Mouse (Mus musculus) midbrain, embryonic 16.5 days (tissue): ENCODE results near the gene Il2rg. TPM values are rescaled to one million over a fixed set of nuclear protein-coding genes. Genes with fewer than 3 reads are reported as not detected.

Source experiments
- ATAC-seq: fragments of 200-750 bp; cut with Nextera tagmentation; 2 replicates; pipeline ENCODE4 v1.8.0; 2017; ENCODE audit warnings: moderate TSS enrichment
- H3K27ac ChIP-seq: fragments of 300-500 bp; sonication (generic); 2 replicates; pipeline ENCODE4 v1.5.1; 2014; ENCODE audit warnings: mild to moderate bottlenecking, low read length, mixed read lengths
- H3K27me3 ChIP-seq: fragments of 300-500 bp; sonication (generic); 2 replicates; pipeline ENCODE4 v1.6.1; 2014; ENCODE audit warnings: low read depth, low read length, mixed read lengths; ENCODE audit not compliant: control insufficient read depth, insufficient read depth
- H3K36me3 ChIP-seq: fragments of 300-500 bp; sonication (generic); 2 replicates; pipeline ENCODE4 v1.6.1; 2014; ENCODE audit warnings: mild to moderate bottlenecking, low read length, moderate library complexity, mixed read lengths; ENCODE audit not compliant: control insufficient read depth, insufficient read depth
- H3K4me1 ChIP-seq: fragments of 300-500 bp; sonication (generic); 2 replicates; pipeline ENCODE4 v1.6.1; 2014; ENCODE audit warnings: mild to moderate bottlenecking, low read length, mixed read lengths; ENCODE audit not compliant: control insufficient read depth, insufficient read depth
- H3K4me2 ChIP-seq: fragments of 300-500 bp; sonication (generic); 2 replicates; pipeline ENCODE4 v1.6.1; 2014; ENCODE audit warnings: mild to moderate bottlenecking, low read length, mixed read lengths
- H3K4me3 ChIP-seq: fragments of 300-500 bp; sonication (generic); 2 replicates; pipeline ENCODE4 v1.5.1; 2014; ENCODE audit warnings: low read depth, mild to moderate bottlenecking, low read length, moderate library complexity, mixed read lengths
- H3K9ac ChIP-seq: fragments of 300-500 bp; sonication (generic); 2 replicates; pipeline ENCODE4 v1.6.1; 2014; ENCODE audit warnings: low read depth, low read length, mixed read lengths
- H3K9me3 ChIP-seq: fragments of 300-500 bp; sonication (generic); replicated peaks from 2 replicates; pipeline ENCODE4 v1.6.1; 2014; ENCODE audit warnings: mild to moderate bottlenecking, low read length, mixed read lengths; ENCODE audit not compliant: control insufficient read depth, poor library complexity, severe bottlenecking
- WGBS: fragments of 180-500 bp; shearing (Covaris S2); extraction: QIAGEN DNeasy Blood & Tissue Kit; methylation state at CpG from one replicate; pipeline ENCODE4 v1.1.7; 2014; 5-methylcytosine and 5-hydroxymethylcytosine counted together
- polyA plus RNA-seq: library from polyadenylated mRNA; unstranded; fragments of >200 nt; fragmentation: Nextera tagmentation; extraction: Ambion mirVana; gene quantifications from 2 replicates; pipeline ENCODE4 v1.2.1, GENCODE M21; 2015

Il2rg gene
- polyA plus RNA-seq = 5.6 and 5.7 TPM in 2 replicates

DNA sequence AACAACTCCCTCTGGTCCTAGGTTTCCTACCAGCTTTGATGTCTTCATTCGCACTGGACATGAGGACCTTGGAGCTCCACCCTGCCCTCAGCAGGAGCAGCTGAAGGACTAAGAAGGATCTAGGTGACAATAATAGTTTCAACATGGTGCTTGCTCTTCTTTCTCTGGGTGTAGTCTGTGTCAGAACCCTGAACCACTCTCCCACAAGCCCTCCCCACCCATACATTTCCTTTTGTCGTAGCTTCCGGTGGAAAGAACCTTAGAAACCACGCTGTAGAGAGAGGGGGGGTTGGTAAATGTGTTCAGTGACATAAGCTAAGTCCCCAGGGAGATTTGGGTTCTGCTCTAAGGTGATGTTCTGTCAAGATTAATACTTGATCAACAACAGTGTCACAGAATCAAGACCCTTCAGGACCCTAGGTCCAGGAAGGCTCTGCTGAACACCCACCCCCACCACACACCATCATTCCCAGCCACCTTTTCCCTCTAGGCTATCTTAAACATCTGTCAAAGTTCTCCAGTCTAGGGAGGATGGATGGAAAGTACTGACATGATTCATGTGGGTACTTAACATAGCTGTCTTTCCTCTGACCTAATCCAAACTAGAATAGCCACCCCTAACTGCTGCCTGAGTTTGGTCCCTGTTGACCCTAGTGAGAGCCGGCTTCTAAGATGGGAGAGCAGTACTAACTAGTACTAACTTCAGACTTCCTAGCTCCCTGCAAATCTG lies at the start of gene Il2rg:
Il2rg (minus strand) TSS at position 231 of the 730 bp plus-strand sequence.
- Histone ChIP-seq H3K27me3 (no peaks in the 10 kb centered on the region), H3K4me1 (no peaks in the 10 kb centered on the region), H3K4me2 (no peak within 1 kb of the TSS), H3K9me3 (no peaks in the 10 kb centered on the region), H3K27ac (no peak within 1 kb of the TSS), H3K36me3 (no peaks in the 10 kb centered on the region), H3K9ac (no peak within 1 kb of the TSS), H3K4me3 (no peak within 1 kb of the TSS)
- ATAC-seq = no peak
- 74% methylated on average over 5 of the region's 5 CpGs for WGBS

DNA sequence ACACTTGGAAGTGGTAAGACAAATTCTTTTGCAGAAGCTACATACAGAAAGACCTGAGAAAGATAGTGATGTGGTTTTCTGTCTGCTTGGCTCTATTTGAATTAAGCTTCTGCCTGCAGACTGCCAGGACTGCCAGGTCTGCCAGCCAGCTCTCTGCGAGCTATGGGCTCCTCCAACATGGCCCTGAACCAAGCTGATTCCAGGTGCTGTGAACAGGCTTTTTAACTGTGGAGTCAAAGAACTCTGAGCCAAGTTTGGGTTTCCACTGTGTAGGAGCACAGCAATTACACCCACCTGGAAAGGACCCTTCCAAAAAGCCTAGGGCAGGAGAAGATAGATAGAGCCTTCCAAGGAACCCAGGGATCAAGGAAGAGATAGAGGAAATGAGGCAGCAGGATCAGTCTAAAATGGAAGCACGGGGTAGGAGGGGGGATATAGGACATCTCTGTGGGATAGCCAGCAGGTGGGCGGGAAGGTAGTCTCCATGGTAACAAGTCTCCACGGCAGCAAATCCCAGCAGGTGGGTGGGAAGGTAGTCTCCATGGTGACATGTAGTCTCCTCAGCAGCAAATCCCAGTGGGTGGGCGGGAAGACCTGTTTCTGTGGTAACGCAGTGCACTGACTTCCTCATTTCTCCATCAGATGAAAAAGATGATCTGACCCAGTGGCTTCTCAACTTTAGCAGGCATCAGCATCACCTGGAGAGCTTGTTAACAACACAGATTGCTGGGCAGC lies 45.7 kb upstream of the Il2rg start:
- peak; percentile 86 for ATAC-seq
- Histone ChIP-seq H3K4me2 (no peak overlapping the region), H3K27ac (peak overlapping the region; percentile 51; the same call in 1 of the 2 replicates), H3K9ac (no peak overlapping the region), H3K4me3 (no peak overlapping the region), H3K27me3 (no peaks in the 10 kb centered on the region), H3K36me3 (0 out of 2 replicates have a peak, but pooled peaks cover 5% of the 10 kb centered on the region), H3K9me3 (no peaks in the 10 kb centered on the region), H3K4me1 (peaks cover 4% of the 10 kb centered on the region; the same call in 1 of the 2 replicates)
- 21% methylated on average over 6 of the region's 6 CpGs for WGBS

DNA sequence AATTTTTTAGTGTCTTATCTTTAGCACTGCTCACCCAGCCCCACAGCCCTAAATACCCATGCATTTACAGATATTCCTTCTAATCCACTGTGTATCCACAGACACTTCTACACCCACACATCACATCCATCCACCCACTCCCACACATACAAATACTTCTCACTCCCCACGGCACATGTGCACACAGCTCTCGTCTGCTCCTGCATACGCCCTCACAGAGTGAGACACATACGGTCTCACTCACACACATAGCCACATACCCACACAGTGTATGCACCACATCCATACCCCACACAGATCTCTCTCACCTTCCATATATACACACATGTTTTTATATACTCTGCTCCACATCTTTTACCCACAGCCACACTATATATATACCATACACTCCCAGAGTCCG lies 41.2 kb upstream of the Il2rg start:
- 0 out of 2 replicates have a peak, but pooled peaks cover 7% of the 10 kb centered on the region for H3K36me3 ChIP-seq
- no peak overlapping the region for H3K4me2 ChIP-seq
- 91% methylated on average over 5 of the region's 5 CpGs for WGBS
- H3K27ac ChIP-seq = no peak overlapping the region
- H3K27me3 ChIP-seq = no peaks in the 10 kb centered on the region
- H3K4me1 ChIP-seq = peaks cover 5% of the 10 kb centered on the region
- no peak for ATAC-seq
- H3K4me3 ChIP-seq = no peak overlapping the region
- no peaks in the 10 kb centered on the region for H3K9me3 ChIP-seq
- no peak overlapping the region for H3K9ac ChIP-seq

DNA sequence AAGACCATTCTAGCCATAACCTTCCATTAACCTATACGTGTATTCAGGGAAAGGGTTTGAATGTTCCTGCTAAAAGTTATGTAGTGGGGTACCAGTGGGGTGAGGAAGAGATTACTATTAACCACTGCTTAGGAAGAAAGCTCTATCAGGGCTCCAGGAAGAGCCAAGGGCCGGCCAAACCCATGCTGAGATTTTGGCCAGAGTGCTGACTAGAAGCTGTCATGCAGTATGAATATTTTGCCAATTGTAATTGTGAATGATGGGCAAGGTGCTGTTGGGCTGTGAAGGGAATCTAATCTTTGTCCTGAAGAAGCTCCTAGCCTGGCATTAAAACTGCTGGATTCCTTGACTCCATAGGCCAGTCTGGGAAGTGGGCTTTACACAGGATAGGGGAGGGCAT lies 36.6 kb upstream of the Il2rg start:
- Histone ChIP-seq H3K27ac (no peak overlapping the region), H3K9me3 (no peaks in the 10 kb centered on the region), H3K4me3 (no peak overlapping the region), H3K27me3 (no peaks in the 10 kb centered on the region), H3K36me3 (0 out of 2 replicates have a peak, but pooled peaks cover 5% of the 10 kb centered on the region), H3K9ac (no peak overlapping the region), H3K4me2 (no peak overlapping the region), H3K4me1 (peaks cover 22% of the 10 kb centered on the region)
- ATAC-seq = no peak
- WGBS = 24% methylated on average over 2 of the region's 2 CpGs

DNA sequence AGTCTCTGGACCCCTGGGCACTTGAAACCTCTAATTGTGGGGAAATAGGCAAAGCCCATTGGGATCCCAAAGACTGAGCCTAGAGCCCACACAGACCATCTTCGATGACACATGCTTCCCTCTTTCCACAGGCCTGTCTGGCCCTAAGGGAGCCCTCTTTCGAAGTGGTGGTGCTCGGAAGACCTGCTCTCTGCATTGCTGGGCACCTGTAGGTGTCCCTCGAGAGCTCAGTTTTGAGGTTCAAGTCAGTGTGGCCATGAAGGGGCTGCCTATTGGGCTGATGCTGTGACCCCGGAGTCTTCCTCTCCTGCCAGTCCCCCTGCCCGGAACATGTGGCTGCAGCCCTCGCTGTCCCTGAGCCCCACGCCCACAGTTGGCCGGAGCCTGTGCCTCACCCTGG lies 33.6 kb upstream of the Il2rg start:
- 58% methylated on average over 9 of the region's 9 CpGs for WGBS
- no peaks in the 10 kb centered on the region for H3K9me3 ChIP-seq
- H3K9ac ChIP-seq = peak overlapping the region; percentile 78
- peak overlapping the region; percentile 70 for H3K4me2 ChIP-seq
- ATAC-seq = no peak
- H3K27ac ChIP-seq = no peak overlapping the region
- 0 out of 2 replicates have a peak, but pooled peaks cover under 1% of the 10 kb centered on the region for H3K36me3 ChIP-seq
- H3K4me3 ChIP-seq = peak overlapping the region; percentile 57
- H3K4me1 ChIP-seq = peaks cover 26% of the 10 kb centered on the region
- no peaks in the 10 kb centered on the region; the same call in 1 of the 2 replicates for H3K27me3 ChIP-seq

DNA sequence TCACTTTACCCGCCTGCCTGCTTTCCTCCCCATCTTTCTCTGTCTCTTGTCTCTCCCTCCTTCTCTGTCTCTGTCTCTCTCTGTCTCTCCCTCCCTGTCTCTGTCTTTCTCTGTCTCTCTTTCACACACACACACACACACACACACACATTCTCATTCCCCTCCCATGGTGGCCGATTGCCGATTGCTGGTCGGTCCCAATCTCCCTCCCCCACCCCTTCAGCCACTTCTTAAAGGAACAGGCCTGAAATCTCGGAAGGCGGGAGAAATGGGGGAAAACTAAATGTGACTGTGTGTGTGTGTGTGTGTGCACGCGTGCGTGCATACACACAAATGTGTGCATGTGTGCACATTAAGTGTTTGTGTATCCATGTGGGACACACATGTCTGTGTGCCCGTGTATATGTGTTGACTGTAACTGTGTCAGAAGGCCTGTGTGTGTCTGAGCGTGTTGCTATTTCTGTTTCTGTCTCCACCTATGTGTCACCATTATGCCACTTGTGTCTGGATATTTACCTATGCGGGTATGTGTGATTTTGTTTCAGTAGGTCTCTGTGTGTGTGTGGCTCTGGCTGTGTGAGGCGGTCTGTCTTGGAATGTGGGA lies 32.5 kb upstream of the Il2rg start:
- Histone ChIP-seq H3K4me1 (peaks cover 26% of the 10 kb centered on the region), H3K9me3 (no peaks in the 10 kb centered on the region), H3K9ac (peak overlapping the region; percentile 78), H3K27ac (peak overlapping the region; percentile 88), H3K27me3 (no peaks in the 10 kb centered on the region; the same call in 1 of the 2 replicates), H3K36me3 (no peaks in the 10 kb centered on the region), H3K4me2 (peak overlapping the region; percentile 70), H3K4me3 (peak overlapping the region; percentile 57)
- 20% methylated on average over 13 of the region's 13 CpGs for WGBS
- ATAC-seq = peak; percentile 44

DNA sequence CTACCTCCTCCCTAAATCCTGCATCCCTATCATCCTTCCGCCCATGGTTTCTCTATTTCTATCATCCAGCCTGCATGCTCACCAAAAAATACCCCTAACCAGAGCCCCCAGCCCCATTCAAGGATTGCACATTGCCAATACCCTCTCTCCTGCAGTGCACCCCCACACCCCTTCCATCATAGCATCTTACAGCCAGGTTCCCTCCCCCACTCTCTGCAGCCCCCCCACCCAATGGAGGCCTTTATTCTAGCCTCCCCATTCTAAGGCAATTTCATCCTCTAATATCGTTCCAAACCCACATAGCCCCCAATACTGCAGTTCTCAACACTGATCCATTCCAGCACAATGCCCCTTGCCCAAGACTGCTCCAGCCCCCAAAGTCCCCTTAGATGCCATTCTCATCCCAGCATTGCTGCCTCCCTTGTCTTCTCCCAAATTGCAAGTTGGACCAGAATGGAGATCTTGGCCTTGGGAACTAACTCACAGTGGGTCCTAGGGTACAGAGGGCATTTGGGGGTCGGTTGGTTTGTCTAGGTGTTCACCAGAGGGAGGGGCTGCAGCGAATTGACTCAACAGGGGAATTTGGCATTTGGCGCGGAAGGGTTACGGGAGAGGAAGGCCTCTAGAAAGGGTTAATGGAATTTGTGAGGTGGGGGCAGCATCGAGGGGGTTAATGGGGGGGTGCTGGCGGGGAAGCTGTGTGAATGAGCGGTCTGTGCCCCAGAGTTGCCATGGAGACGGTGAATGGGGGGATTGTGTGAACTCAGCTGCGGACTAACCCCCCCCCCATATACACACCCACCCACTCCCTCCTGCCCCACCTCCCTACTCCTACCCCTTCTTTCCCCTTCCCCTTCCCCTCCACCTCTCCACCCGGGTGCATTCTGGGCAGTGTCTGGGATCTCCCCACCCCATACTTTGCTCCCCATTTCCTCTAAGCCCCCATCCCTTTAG lies 31.7 kb upstream of the Il2rg start:
- peak; percentile 76 for ATAC-seq
- H3K9me3 ChIP-seq = no peaks in the 10 kb centered on the region
- H3K4me1 ChIP-seq = peaks cover 26% of the 10 kb centered on the region
- H3K4me3 ChIP-seq = peak overlapping the region; percentile 57
- H3K27ac ChIP-seq = peak overlapping the region; percentile 88
- 23% methylated on average over 9 of the region's 13 CpGs for WGBS
- peak overlapping the region; percentile 70 for H3K4me2 ChIP-seq
- no peaks in the 10 kb centered on the region; the same call in 1 of the 2 replicates for H3K27me3 ChIP-seq
- H3K36me3 ChIP-seq = no peaks in the 10 kb centered on the region
- peak overlapping the region; percentile 78 for H3K9ac ChIP-seq

DNA sequence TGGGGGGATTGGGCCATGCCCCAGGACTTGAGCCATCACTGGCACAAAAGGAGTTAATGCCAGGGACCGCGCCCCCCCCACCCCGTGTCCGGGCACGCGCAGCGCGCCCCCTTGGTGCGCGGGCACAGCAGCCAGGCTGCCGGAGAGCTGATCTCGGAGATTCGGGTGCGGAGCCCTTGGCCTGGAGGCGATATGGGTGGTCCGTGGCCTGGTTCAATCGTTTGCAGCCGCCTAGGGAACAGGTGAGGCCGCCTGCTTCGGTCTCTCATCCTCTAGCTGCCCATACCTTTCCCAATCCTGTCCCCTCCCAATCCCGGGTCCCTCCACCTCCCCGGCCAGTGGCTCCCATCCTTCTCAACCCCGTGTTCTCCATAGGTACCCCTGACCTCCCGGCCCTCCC lies 31.0 kb upstream of the Il2rg start, which contains the start of gene Nlgn3:
Nlgn3 (plus strand) TSS at position 114 of the 400 bp plus-strand sequence.
- Histone ChIP-seq H3K9ac (peak within 1 kb of the TSS; percentile 78), H3K36me3 (peaks cover 3% of the 10 kb centered on the region), H3K27ac (peak within 1 kb of the TSS; percentile 88), H3K9me3 (no peaks in the 10 kb centered on the region), H3K4me2 (peak within 1 kb of the TSS; percentile 70), H3K27me3 (no peaks in the 10 kb centered on the region; the same call in 1 of the 2 replicates), H3K4me3 (peak within 1 kb of the TSS; percentile 57), H3K4me1 (peaks cover 22% of the 10 kb centered on the region)
- ATAC-seq = peak; percentile 28
- 13% methylated on average over 13 of the region's 24 CpGs for WGBS
